Mouse (Mus musculus) MEL (cell line): ENCODE measurements around the gene Rin2.

Experiments used
- CTCF ChIP-seq, 3 experiments: IDR thresholded peaks in 2 of 3; conservative IDR thresholded peaks in 1 of 3; 2 replicates each; pipeline ENCODE4 v1.5.1; 2011 to 2012; ENCODE audit warnings: low read length in 3 of 3, low read depth in 2 of 3, mild to moderate bottlenecking in 2 of 3, improper control_type of control experiment in 1 of 3, inconsistent platforms in 1 of 3, mixed read lengths in 1 of 3, moderate library complexity in 1 of 3; ENCODE audit not compliant: control insufficient read depth in 1 of 3, insufficient read depth in 1 of 3, poor library complexity in 1 of 3, severe bottlenecking in 1 of 3
- MEF2A ChIP-seq: IDR thresholded peaks from 2 replicates; pipeline ENCODE4 v1.6.1; 2014; ENCODE audit warnings: low read depth, mild to moderate bottlenecking, inconsistent platforms, low read length, improper control_type of control experiment; ENCODE audit not compliant: poor library complexity, insufficient replicate concordance, severe bottlenecking; ENCODE audit errors: extremely low read depth
- RCOR1 ChIP-seq: IDR thresholded peaks from 2 replicates; pipeline ENCODE4 v1.6.1; 2012; ENCODE audit warnings: low read depth, mild to moderate bottlenecking, inconsistent platforms, low read length, improper control_type of control experiment

DNA sequence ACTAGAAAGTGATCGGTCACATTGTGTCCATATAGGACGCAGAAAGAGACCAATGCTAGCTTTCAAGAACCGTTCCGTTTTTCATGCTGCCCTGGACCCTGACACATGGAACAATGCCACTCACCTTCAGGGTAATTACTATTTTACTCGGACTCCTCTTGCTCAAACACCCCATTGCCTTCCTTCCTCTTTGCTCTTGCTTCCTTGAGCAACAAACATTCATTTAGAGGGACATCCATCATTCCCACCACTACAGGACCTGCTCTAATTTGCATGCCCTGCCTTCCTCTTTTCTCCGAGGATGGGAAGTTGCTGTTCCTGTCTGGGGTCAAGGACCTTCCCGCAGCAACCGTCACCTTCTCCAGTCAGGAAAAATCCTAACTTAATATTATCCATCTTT, 9.9 kb downstream of the Rin2 start:
- TF ChIP-seq RCOR1 (no peak), MEF2A (no peak), CTCF (IDR thresholded peaks at IDR 0.05 in 2 of 3, conservative IDR thresholded peaks at IDR 0.05 in 1 of 3; ENCODE audit: control insufficient read depth in 1 of 3, insufficient read depth in 1 of 3, low read depth in 2 of 3, low read length in 3 of 3, poor library complexity in 1 of 3, severe bottlenecking in 1 of 3) (no peak)
